Mouse (Mus musculus): ENCODE measurements around the gene Scarb1. TPM values are rescaled to one million over a fixed set of nuclear protein-coding genes. Genes with fewer than 3 reads are reported as not detected.

Gene Scarb1
- polyA plus RNA-seq, 1 experiment from 2014 or later = 58.0 TPM

DNA sequence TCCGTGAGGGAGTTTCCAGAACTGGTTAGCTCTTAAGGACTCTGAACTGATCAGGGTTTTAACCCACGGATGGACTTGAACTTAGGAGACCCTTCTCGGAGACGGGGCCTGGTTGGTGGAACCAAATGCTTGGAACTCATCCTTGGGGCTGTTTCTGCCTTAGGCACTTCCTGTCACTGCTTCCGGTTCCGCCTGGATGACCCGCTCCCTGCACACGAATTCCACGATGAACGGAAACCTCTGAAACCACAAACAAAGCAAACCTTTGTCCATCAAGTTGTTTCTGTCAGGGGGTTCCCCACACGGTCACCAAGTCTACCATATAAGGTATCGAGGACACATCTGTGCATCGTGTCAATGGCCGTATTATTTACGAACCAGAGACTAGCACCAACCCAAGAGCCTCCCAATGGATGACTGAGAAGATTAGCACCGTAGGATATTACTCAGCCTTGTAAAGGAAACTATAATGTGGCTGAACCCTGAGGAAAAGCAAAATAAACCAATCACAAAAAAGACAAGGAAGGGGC, 20.2 kb upstream of the Scarb1 start:
- Histone ChIP-seq H3K9me3 (ENCODE audit: low read depth, low read length) (no peaks in the 10 kb centered on the region), H3K27me3 (ENCODE audit: insufficient read depth, low read length) (no peaks in the 10 kb centered on the region), H3K27ac (ENCODE audit: low read depth) (no peak overlapping the region), H3K4me1 (ENCODE audit: insufficient read depth) (no peaks in the 10 kb centered on the region; the same call in 1 of the 2 replicates), H3K9ac (no peak overlapping the region), H3K4me2 (no peak overlapping the region), H3K36me3 (ENCODE audit: insufficient read depth) (no peaks in the 10 kb centered on the region), H3K4me3 (ENCODE audit: low read depth, low read length) (no peak overlapping the region)
- 79% methylated on average over 16 of the region's 16 CpGs for WGBS
- ATAC-seq (ENCODE audit: insufficient read depth) = no peak
- no peak for TF ChIP-seq CTCF (IDR thresholded peaks at IDR 0.05; ENCODE audit: low read depth)
- DNase-seq = no peak

DNA sequence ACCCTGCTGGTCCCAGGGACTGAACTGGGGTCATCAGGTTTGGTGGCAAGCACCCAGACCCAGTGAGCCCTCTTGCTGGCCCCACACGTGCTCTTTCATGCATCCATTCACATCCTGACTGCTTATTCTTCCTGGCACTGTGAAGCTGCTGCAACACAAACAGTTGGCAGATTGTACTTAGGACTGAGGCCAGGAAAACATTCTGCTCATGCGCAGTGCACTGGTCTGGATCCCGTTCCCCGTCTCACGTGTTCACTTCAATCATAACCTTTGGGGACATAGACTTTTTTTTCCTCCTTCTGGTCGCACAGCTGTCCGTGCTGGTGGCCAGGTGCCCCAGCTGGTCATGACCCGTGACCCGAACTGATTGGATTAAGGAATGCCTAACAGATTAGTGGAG, 19.7 kb upstream of the Scarb1 start:
- WGBS = 75% methylated on average over 9 of the region's 9 CpGs
- ATAC-seq (ENCODE audit: insufficient read depth) (no peak), DNase-seq (no peak)
- Histone ChIP-seq H3K9ac (no peak overlapping the region), H3K9me3 (ENCODE audit: low read depth, low read length) (no peaks in the 10 kb centered on the region), H3K4me3 (ENCODE audit: low read depth, low read length) (no peak overlapping the region), H3K27ac (ENCODE audit: low read depth) (no peak overlapping the region), H3K4me2 (no peak overlapping the region), H3K36me3 (ENCODE audit: insufficient read depth) (no peaks in the 10 kb centered on the region), H3K4me1 (ENCODE audit: insufficient read depth) (no peaks in the 10 kb centered on the region; the same call in 1 of the 2 replicates), H3K27me3 (ENCODE audit: insufficient read depth, low read length) (no peaks in the 10 kb centered on the region)
- TF ChIP-seq CTCF (IDR thresholded peaks at IDR 0.05; ENCODE audit: low read depth) = no peak

DNA sequence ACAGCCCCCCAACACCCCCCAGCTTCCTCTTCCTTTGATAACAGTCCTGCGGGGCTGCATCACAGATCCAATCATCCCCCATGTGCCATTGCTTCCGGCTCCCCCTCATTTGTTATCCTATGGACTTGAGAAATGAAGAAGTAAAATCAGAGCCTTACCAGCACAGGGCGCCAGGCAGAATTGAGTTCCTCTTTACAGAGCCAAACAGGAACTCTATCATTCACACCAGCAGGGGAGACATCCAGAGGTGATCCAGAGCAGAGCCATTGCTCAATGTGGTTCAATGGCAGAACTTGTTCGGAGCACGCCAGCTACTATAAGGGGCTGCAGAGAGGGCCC, 17.3 kb upstream of the Scarb1 start:
- peak overlapping the region; percentile 31; the same call in 1 of the 2 replicates for H3K4me2 ChIP-seq
- no peak overlapping the region for H3K27ac ChIP-seq (ENCODE audit: low read depth)
- H3K4me1 ChIP-seq (ENCODE audit: insufficient read depth) = no peaks in the 10 kb centered on the region
- 0 out of 2 replicates have a peak, but pooled peaks have one; percentile 12 for TF ChIP-seq CTCF (IDR thresholded peaks at IDR 0.05; ENCODE audit: low read depth)
- peak; percentile 30 for DNase-seq
- no peak overlapping the region for H3K4me3 ChIP-seq (ENCODE audit: low read depth, low read length)
- H3K9me3 ChIP-seq (ENCODE audit: low read depth, low read length) = no peaks in the 10 kb centered on the region
- ATAC-seq (ENCODE audit: insufficient read depth) = no peak
- H3K27me3 ChIP-seq (ENCODE audit: insufficient read depth, low read length) = no peaks in the 10 kb centered on the region
- WGBS = 53% methylated on average over 5 of the region's 5 CpGs
- no peak overlapping the region for H3K9ac ChIP-seq
- no peaks in the 10 kb centered on the region for H3K36me3 ChIP-seq (ENCODE audit: insufficient read depth)

DNA sequence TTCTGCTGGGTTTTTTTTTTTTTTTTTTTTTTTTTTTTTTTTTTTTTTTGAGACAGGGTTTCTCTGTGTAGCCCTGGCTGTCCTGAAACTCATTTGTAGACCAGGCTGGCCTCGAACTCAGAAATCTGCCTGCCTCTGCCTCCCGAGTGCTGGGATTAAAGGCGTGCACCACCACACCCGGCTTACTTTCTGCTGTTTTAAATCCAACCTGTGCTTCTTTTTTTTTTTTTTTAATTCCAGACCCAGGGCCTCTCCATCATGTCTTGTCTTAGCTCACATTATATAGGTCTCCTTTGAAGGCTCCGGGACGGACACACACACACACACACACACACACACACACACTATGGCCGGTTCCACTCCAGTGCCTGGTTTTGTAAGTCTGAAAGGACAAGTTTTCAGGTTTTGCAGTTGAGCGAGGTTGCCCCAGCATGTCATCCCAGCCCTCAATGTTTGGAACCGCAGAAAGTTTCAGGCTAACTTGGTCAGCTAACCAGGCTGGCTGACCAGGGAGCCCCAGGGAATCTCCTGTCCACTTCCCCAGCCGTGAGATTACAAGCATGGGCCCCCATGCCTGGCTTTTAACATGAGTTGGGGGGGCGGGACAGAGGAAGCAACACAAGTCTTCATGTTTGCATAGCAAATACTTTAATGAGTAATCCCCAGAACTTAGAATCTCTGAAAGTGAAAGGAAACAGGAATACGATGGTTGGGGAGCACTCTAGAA, 16.8 kb upstream of the Scarb1 start:
- no peak for TF ChIP-seq CTCF (IDR thresholded peaks at IDR 0.05; ENCODE audit: low read depth)
- peak overlapping the region; percentile 31; the same call in 1 of the 2 replicates for H3K4me2 ChIP-seq
- ATAC-seq (ENCODE audit: insufficient read depth) (no peak), DNase-seq (no peak)
- H3K27me3 ChIP-seq (ENCODE audit: insufficient read depth, low read length) = no peaks in the 10 kb centered on the region
- no peak overlapping the region for H3K4me3 ChIP-seq (ENCODE audit: low read depth, low read length)
- no peaks in the 10 kb centered on the region for H3K36me3 ChIP-seq (ENCODE audit: insufficient read depth)
- no peaks in the 10 kb centered on the region for H3K9me3 ChIP-seq (ENCODE audit: low read depth, low read length)
- no peaks in the 10 kb centered on the region for H3K4me1 ChIP-seq (ENCODE audit: insufficient read depth)
- H3K9ac ChIP-seq = no peak overlapping the region
- H3K27ac ChIP-seq (ENCODE audit: low read depth) = no peak overlapping the region
- 73% methylated on average over 12 of the region's 12 CpGs for WGBS

DNA sequence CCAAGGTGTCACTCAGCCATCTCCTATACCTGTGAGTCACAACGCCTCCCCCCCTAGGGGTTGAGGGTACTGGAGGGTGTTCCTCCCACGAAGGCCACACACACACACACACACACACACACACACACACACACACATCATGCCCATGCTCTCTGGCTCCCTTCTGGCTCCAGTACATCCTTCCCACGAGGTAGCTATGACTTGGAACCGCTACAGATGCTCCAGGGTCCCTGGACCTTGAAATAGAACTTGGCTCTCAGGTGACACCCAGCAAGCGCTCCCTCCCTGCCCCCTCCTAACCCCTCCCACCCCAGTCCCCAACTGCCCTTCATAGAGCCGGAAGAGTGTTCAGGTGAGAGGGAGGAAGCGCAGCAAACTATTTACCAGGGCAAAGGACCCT, 14.8 kb upstream of the Scarb1 start:
- WGBS = 41% methylated on average over 7 of the region's 7 CpGs
- H3K27me3 ChIP-seq (ENCODE audit: insufficient read depth, low read length) = no peaks in the 10 kb centered on the region
- H3K27ac ChIP-seq (ENCODE audit: low read depth) = no peak overlapping the region
- H3K36me3 ChIP-seq (ENCODE audit: insufficient read depth) = no peaks in the 10 kb centered on the region
- H3K9ac ChIP-seq = no peak overlapping the region
- no peak overlapping the region for H3K4me3 ChIP-seq (ENCODE audit: low read depth, low read length)
- H3K9me3 ChIP-seq (ENCODE audit: low read depth, low read length) = no peaks in the 10 kb centered on the region
- no peak for DNase-seq
- no peak for TF ChIP-seq CTCF (IDR thresholded peaks at IDR 0.05; ENCODE audit: low read depth)
- no peak overlapping the region for H3K4me2 ChIP-seq
- no peak for ATAC-seq (ENCODE audit: insufficient read depth)
- H3K4me1 ChIP-seq (ENCODE audit: insufficient read depth) = no peaks in the 10 kb centered on the region

DNA sequence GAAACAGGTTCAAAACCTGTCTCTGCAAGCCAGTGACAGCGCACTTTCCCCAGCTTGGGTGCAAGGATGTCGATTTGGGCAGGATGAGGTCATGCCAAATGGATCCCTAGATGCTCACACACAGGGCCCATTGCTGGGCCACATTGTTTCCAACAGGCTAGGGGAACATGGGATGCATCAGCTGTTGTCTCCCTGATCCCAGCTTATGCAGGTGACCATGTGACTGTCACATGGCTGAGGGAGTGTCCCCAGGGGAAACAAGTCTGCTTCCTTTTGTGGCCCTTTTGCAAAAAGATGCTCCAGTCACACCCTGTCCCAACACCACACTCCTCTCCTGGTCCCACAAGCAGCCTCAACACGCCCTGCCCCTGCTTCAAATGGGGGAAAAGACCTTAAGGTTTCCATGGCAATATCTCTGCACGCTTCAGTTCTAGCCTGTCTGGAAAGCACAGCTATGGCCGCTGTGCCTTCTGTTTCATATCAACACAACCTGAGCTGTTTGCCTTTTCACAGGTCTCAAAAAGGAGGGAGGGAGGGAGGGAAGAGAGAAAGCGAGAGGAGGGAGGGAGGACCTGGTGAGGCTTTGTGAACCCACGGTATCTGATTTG, 14.1 kb upstream of the Scarb1 start:
- no peak overlapping the region for H3K4me2 ChIP-seq
- H3K27ac ChIP-seq (ENCODE audit: low read depth) = no peak overlapping the region
- H3K4me1 ChIP-seq (ENCODE audit: insufficient read depth) = no peaks in the 10 kb centered on the region
- 37% methylated on average over 7 of the region's 7 CpGs for WGBS
- H3K36me3 ChIP-seq (ENCODE audit: insufficient read depth) = no peaks in the 10 kb centered on the region
- DNase-seq (no peak), ATAC-seq (ENCODE audit: insufficient read depth) (no peak)
- H3K9me3 ChIP-seq (ENCODE audit: low read depth, low read length) = no peaks in the 10 kb centered on the region
- H3K4me3 ChIP-seq (ENCODE audit: low read depth, low read length) = no peak overlapping the region
- no peak for TF ChIP-seq CTCF (IDR thresholded peaks at IDR 0.05; ENCODE audit: low read depth)
- no peaks in the 10 kb centered on the region for H3K27me3 ChIP-seq (ENCODE audit: insufficient read depth, low read length)
- no peak overlapping the region for H3K9ac ChIP-seq

DNA sequence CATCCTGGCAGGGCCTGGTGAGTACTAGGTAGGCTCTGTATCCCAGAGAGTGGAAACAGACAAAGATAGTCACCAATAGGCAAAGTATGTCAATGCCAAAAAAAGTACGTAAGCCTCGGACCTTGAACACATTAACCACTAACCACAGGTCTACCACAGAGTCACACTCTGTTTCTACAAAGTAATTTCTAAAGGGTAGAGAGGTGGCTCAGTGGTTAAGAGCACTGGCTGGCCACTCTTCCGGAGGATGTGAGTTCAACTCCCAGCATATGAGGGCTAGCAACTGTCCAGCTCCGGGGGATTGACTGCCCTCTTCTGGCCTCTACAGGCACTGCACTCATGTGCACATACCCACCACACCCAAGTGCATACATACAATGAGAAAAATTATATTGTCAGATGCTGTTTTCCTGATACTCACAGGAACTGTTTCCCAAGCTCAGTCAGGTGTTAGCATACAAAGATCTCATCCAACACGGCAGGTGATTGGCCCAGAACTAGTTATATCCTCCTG, 11.9 kb upstream of the Scarb1 start:
- Histone ChIP-seq H3K4me1 (ENCODE audit: insufficient read depth) (no peaks in the 10 kb centered on the region), H3K36me3 (ENCODE audit: insufficient read depth) (no peaks in the 10 kb centered on the region), H3K9ac (no peak overlapping the region), H3K27me3 (ENCODE audit: insufficient read depth, low read length) (no peaks in the 10 kb centered on the region), H3K4me2 (no peak overlapping the region), H3K4me3 (ENCODE audit: low read depth, low read length) (no peak overlapping the region), H3K27ac (ENCODE audit: low read depth) (no peak overlapping the region), H3K9me3 (ENCODE audit: low read depth, low read length) (no peaks in the 10 kb centered on the region)
- peak; percentile 36 for TF ChIP-seq CTCF (IDR thresholded peaks at IDR 0.05; ENCODE audit: low read depth)
- WGBS = 91% methylated on average over 5 of the region's 5 CpGs
- ATAC-seq (ENCODE audit: insufficient read depth) = no peak
- DNase-seq = no peak

Measured in lung, embryonic 14.5 days (tissue).